ENCODE assay signal across 8 mouse cellular contexts in the genomic region with DNA sequence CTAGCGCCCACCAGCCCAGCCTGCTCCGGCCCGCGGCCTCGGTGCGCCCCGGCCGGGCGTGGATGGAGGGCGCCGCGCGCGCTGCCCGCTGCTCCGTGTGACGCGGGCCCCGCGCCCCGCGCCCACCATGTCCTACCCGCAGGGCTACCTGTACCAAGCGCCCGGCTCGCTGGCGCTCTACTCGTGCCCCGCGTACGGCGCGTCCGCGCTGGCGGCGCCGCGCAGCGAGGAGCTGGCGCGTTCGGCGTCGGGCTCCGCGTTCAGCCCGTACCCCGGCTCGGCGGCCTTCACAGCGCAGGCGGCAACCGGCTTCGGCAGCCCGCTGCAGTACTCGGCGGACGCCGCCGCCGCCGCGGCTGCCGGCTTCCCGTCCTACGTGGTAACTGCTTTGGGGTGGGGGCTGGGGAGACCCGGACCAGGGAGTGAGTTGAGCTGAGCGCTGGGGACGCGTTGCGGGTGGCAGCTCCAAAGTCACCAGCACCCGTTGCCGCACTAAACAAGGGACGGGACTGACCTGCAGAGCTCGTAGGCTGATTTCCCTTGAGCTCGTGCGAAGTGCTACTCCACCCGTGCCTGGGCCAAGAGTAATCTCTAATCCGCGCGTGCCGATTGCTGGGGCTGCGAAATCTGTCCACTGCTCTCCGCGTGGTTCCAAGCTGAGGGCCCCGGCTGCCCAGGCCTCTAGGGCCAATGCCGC. TPM values are rescaled to one million over a fixed set of nuclear protein-coding genes. Genes with fewer than 3 reads are reported as not detected.
DNase-seq lines count a peak whose midpoint lies in the region; ATAC-seq lines count a peak whose summit lies in the region.

No protein-coding gene starts in this region.

- peak overlapping the region; percentile 62 for H3K4me3 ChIP-seq in heart, embryonic 12.5 days
- peak overlapping the region; percentile 63 for H3K4me3 ChIP-seq in limb, embryonic 13.5 days
- peak overlapping the region; percentile 43 for H3K4me3 ChIP-seq in stomach, embryonic 14.5 days (ENCODE audit: low read depth, low read length)

- peaks cover 72% of the 10 kb centered on the region for H3K27me3 ChIP-seq in heart, embryonic 12.5 days (replicated peaks)
- H3K27me3 ChIP-seq in limb, embryonic 13.5 days, result peaks cover 98% of the 10 kb centered on the region
- H3K27me3 ChIP-seq in stomach, embryonic 14.5 days (ENCODE audit: control insufficient read depth, insufficient read depth, low read length), result peaks cover 60% of the 10 kb centered on the region

- no peaks in the 10 kb centered on the region for H3K9me3 ChIP-seq in heart, embryonic 12.5 days (replicated peaks)
- H3K9me3 ChIP-seq in limb, embryonic 13.5 days, result no peaks in the 10 kb centered on the region
- H3K9me3 ChIP-seq in stomach, embryonic 14.5 days (ENCODE audit: control insufficient read depth, low read depth, low read length), result no peaks in the 10 kb centered on the region

- no peak; the same call in 1 of the 2 replicates for ATAC-seq in heart, embryonic 12.5 days (ENCODE audit: insufficient number of reproducible peaks, low FRiP score)
- ATAC-seq in limb, embryonic 13.5 days (ENCODE audit: low FRiP score, low read depth), result peak; percentile 1; the same call in 1 of the 2 replicates
- ATAC-seq in stomach, embryonic 14.5 days (ENCODE audit: insufficient number of reproducible peaks, insufficient read depth, low FRiP score, low read depth), result peak; percentile 59
- ATAC-seq in erythroblast, adult 5-6 weeks (replicated peaks; ENCODE audit: low FRiP score, poor library complexity, severe bottlenecking), result no peak

- 2% methylated on average over 88 of the region's 88 CpGs for WGBS in heart, embryonic 12.5 days
- WGBS in limb, embryonic 13.5 days, result under 1% methylated on average over 70 of the region's 88 CpGs
- WGBS in stomach, embryonic 14.5 days, result under 1% methylated on average over 81 of the region's 88 CpGs

- H3K4me2 ChIP-seq in heart, embryonic 12.5 days, result peak overlapping the region; percentile 77
- peak overlapping the region; percentile 88 for H3K4me2 ChIP-seq in limb, embryonic 13.5 days (replicated peaks)
- H3K4me2 ChIP-seq in stomach, embryonic 14.5 days (replicated peaks; ENCODE audit: low read depth, low read length), result peak overlapping the region; percentile 87

- DNase-seq in adrenal gland, adult 2 months, result peak; percentile 26
- no peak for DNase-seq in adrenal gland, postnatal 25 days
- peak; percentile 66 for DNase-seq in NIH3T3 (ENCODE audit: low read depth)
- no peak for DNase-seq in layer of hippocampus, adult 9-10 months (ENCODE audit: low spot score)

- peak overlapping the region; percentile 77 for H3K9ac ChIP-seq in heart, embryonic 12.5 days
- peak overlapping the region; percentile 76 for H3K9ac ChIP-seq in limb, embryonic 13.5 days
- H3K9ac ChIP-seq in stomach, embryonic 14.5 days (replicated peaks; ENCODE audit: low read depth, low read length), result peak overlapping the region; percentile 38

- H3K36me3 ChIP-seq in heart, embryonic 12.5 days, result no peaks in the 10 kb centered on the region
- H3K36me3 ChIP-seq in limb, embryonic 13.5 days, result no peaks in the 10 kb centered on the region
- H3K36me3 ChIP-seq in stomach, embryonic 14.5 days (ENCODE audit: control insufficient read depth, insufficient read depth, low read length), result no peaks in the 10 kb centered on the region

- H3K27ac ChIP-seq in heart, embryonic 12.5 days (ENCODE audit: poor library complexity, severe bottlenecking), result peak overlapping the region; percentile 61
- H3K27ac ChIP-seq in limb, embryonic 13.5 days, result 0 out of 2 replicates have a peak overlapping the region, but pooled peaks have one; percentile 39
- no peak overlapping the region for H3K27ac ChIP-seq in stomach, embryonic 14.5 days (ENCODE audit: low read length)

- H3K4me1 ChIP-seq in heart, embryonic 12.5 days (replicated peaks), result peaks cover 37% of the 10 kb centered on the region
- peaks cover 46% of the 10 kb centered on the region for H3K4me1 ChIP-seq in limb, embryonic 13.5 days
- H3K4me1 ChIP-seq in stomach, embryonic 14.5 days (ENCODE audit: control insufficient read depth, insufficient read depth, low read length), result peaks cover 9% of the 10 kb centered on the region; the same call in 1 of the 2 replicates

RNA-seq across cellular contexts. Expression of a gene that starts 0.5 kb away (rescaled TPM):
- total RNA-seq in adrenal gland, adult 2 months (2021), result under 1 TPM in 1 of 2 experiments, not detected in 1; 0.21 TPM
- polyA plus RNA-seq in adrenal gland, adult 2 months (2012; rRNA removed), result 0.22 and 0.25 TPM in 2 replicates
- total RNA-seq in adrenal gland, postnatal 25 days (2021), result 0.15 TPM in 1 of 2 replicates, not detected in the other
- polyA plus RNA-seq in heart, embryonic 12.5 days (2016; fragmentation: Nextera tagmentation; extraction: Ambion mirVana), result 15.3 and 15.5 TPM in 2 replicates
- polyA plus RNA-seq in limb, embryonic 13.5 days (2015; fragmentation: Nextera tagmentation; extraction: Ambion mirVana), result 14.1 and 14.4 TPM in 2 replicates
- 1.9 and 3.3 TPM in 2 replicates for polyA plus RNA-seq in stomach, embryonic 14.5 days (2014; fragmentation: Nextera tagmentation; extraction: Ambion mirVana)
- total RNA-seq in erythroblast, adult 5-6 weeks (2015; ENCODE audit: low replicate concordance), result not detected in 2 replicates
- not detected in 2 replicates for total RNA-seq in erythroblast, adult 5-6 weeks (2017; ENCODE audit: low replicate concordance)

Comparison
In these comparisons a context has a peak if more than half of its experiments do, and no peak if none do; other contexts are left out.
1. DNase-seq: peak in adrenal gland, adult 2 months (single experiment) and NIH3T3 (single experiment); none in adrenal gland, postnatal 25 days (single experiment) and layer of hippocampus, adult 9-10 months (single experiment).
2. ATAC-seq: peak in limb, embryonic 13.5 days (single experiment) and stomach, embryonic 14.5 days (single experiment); none in heart, embryonic 12.5 days (single experiment) and erythroblast, adult 5-6 weeks (single experiment).
3. Peak in every context shown above with its lines, with median percentiles within 50 percentile points of each other: H3K4me2 ChIP-seq, H3K4me3 ChIP-seq and H3K9ac ChIP-seq.